Mouse (Mus musculus) MEL (cell line): ENCODE results near the gene A630023A22Rik.

Experiments
- CTCF ChIP-seq, 3 experiments: IDR thresholded peaks in 2 of 3; conservative IDR thresholded peaks in 1 of 3; 2 replicates each; pipeline ENCODE4 v1.5.1; 2011 to 2012; ENCODE audit warnings: low read length in 3 of 3, low read depth in 2 of 3, mild to moderate bottlenecking in 2 of 3, improper control_type of control experiment in 1 of 3, inconsistent platforms in 1 of 3, mixed read lengths in 1 of 3, moderate library complexity in 1 of 3; ENCODE audit not compliant: control insufficient read depth in 1 of 3, insufficient read depth in 1 of 3, poor library complexity in 1 of 3, severe bottlenecking in 1 of 3
- E2F4 ChIP-seq: IDR thresholded peaks from 2 replicates; pipeline ENCODE4 v1.6.1; 2011; ENCODE audit warnings: low read depth, low read length, improper control_type of control experiment, borderline replicate concordance
- EP300 ChIP-seq, 2 experiments: IDR thresholded peaks; 2 replicates each; pipeline ENCODE4 v1.6.1; 2011; ENCODE audit warnings: improper control_type of control experiment in 2 of 2, low read length in 2 of 2, low read depth in 1 of 2, mild to moderate bottlenecking in 1 of 2
- ETS1 ChIP-seq: IDR thresholded peaks from 2 replicates; pipeline ENCODE4 v1.6.1; 2012; ENCODE audit warnings: low read depth, mild to moderate bottlenecking, inconsistent platforms, low read length, improper control_type of control experiment, moderate library complexity
- GATA1 ChIP-seq: IDR thresholded peaks from 2 replicates; pipeline ENCODE4 v1.6.1; 2011; ENCODE audit warnings: low read depth, low read length, improper control_type of control experiment
- JUND ChIP-seq: IDR thresholded peaks from 2 replicates; pipeline ENCODE4 v1.6.1; 2011; ENCODE audit warnings: low read depth, mild to moderate bottlenecking, improper control_type of control experiment, low read length
- MAX ChIP-seq: IDR thresholded peaks from 2 replicates; pipeline ENCODE4 v1.6.1; 2011; ENCODE audit warnings: low read length, improper control_type of control experiment
- MAZ ChIP-seq: IDR thresholded peaks from 2 replicates; pipeline ENCODE4 v1.6.1; 2012; ENCODE audit warnings: low read depth, mild to moderate bottlenecking, inconsistent platforms, low read length, improper control_type of control experiment
- MXI1 ChIP-seq: IDR thresholded peaks from 2 replicates; pipeline ENCODE4 v1.6.1; 2011; ENCODE audit warnings: mild to moderate bottlenecking, low read depth, low read length, improper control_type of control experiment
- MYC ChIP-seq: IDR thresholded peaks from 2 replicates; pipeline ENCODE4 v1.6.1; 2011; ENCODE audit warnings: low read depth, mild to moderate bottlenecking, low read length, improper control_type of control experiment, moderate library complexity
- POLR2AphosphoS5 ChIP-seq: IDR thresholded peaks from 2 replicates; pipeline ENCODE4 v1.6.1; 2012; ENCODE audit warnings: low read depth, borderline replicate concordance, mild to moderate bottlenecking, inconsistent platforms, low read length, moderate library complexity, mixed read lengths
- UBTF ChIP-seq: IDR thresholded peaks from 2 replicates; pipeline ENCODE4 v1.6.1; 2012; ENCODE audit warnings: low read depth, mild to moderate bottlenecking, inconsistent platforms, low read length, improper control_type of control experiment, moderate library complexity, borderline replicate concordance; ENCODE audit not compliant: insufficient read depth
- USF1 ChIP-seq: IDR thresholded peaks from 2 replicates; pipeline ENCODE4 v1.6.1; 2014; ENCODE audit warnings: low read depth, mild to moderate bottlenecking, inconsistent platforms, low read length, improper control_type of control experiment, moderate library complexity
- ZMIZ1 ChIP-seq: IDR thresholded peaks from 2 replicates; pipeline ENCODE4 v1.6.1; 2012; ENCODE audit warnings: low read depth, mild to moderate bottlenecking, inconsistent platforms, low read length, improper control_type of control experiment, moderate library complexity

DNA sequence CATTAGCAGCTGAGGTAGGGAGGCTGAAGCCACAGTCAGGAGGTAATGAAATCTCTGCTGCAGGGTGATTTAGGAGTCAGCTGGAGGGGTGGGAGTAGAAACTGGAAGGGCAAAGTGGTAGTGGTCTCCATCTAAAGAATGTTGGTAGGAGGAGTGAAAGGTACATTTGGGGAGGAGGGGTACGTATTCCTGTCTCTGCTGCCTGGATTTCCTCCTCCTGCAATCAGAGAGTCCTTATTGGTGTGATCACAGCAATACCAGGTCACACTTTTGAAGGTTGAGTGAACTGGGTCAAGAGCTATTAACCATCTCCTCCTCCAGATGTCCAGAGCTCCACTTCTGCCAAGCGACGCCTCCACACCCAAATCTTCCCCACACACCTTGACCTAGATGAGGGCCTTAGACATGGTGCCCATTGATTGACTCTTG is 18.4 kb upstream of the A630023A22Rik start:
- TF ChIP-seq ZMIZ1 (no peak), MXI1 (no peak), CTCF (IDR thresholded peaks at IDR 0.05 in 2 of 3, conservative IDR thresholded peaks at IDR 0.05 in 1 of 3; ENCODE audit: control insufficient read depth in 1 of 3, insufficient read depth in 1 of 3, low read depth in 2 of 3, low read length in 3 of 3, poor library complexity in 1 of 3, severe bottlenecking in 1 of 3) (no peak), ETS1 (no peak), JUND (no peak), POLR2AphosphoS5 (no peak), UBTF (no peak), EP300 (IDR thresholded peaks at IDR 0.05; ENCODE audit: low read depth in 1 of 2, low read length in 2 of 2) (no peak), GATA1 (no peak), MYC (no peak), E2F4 (no peak), MAZ (no peak), MAX (no peak), USF1 (no peak)
